Mouse (Mus musculus): ENCODE measurements at regions not wholly inside any gene's neighbourhood (a gene's known extent, or its start where the extent isn't known, plus 50 kb on each side); places are given as distances from the start of the nearest gene placed in this dataset.

- Histone ChIP-seq H3K4me2 (no peak overlapping the region), H3K4me3 (no peak overlapping the region), H3K36me3 (no peaks in the 10 kb centered on the region), H3K27me3 (no peaks in the 10 kb centered on the region), H3K4me1 (replicated peaks) (no peaks in the 10 kb centered on the region), H3K9ac (no peak overlapping the region), H3K27ac (replicated peaks) (no peak overlapping the region), H3K9me3 (no peaks in the 10 kb centered on the region)
- ATAC-seq (ENCODE audit: low read depth) = no peak
- WGBS = 58% methylated on average over 7 of the region's 7 CpGs
These were observed 1445.5 kb upstream of the Tenm2 start for GRCm38 (mm10) chr11:38681264-38681663.

- no peaks in the 10 kb centered on the region for H3K27me3 ChIP-seq
- H3K4me1 ChIP-seq (replicated peaks) = no peaks in the 10 kb centered on the region
- ATAC-seq (ENCODE audit: low read depth) = no peak
- no peak overlapping the region for H3K27ac ChIP-seq (replicated peaks)
- WGBS = 68% methylated on average over 5 of the region's 5 CpGs
- H3K4me3 ChIP-seq = no peak overlapping the region
- no peaks in the 10 kb centered on the region for H3K36me3 ChIP-seq
- H3K9ac ChIP-seq = no peak overlapping the region
- H3K4me2 ChIP-seq = no peak overlapping the region
- H3K9me3 ChIP-seq = 0 out of 2 replicates have a peak, but pooled peaks cover 3% of the 10 kb centered on the region
These were observed 1437.7 kb upstream of the Tenm2 start for GRCm38 (mm10) chr11:38673367-38674056.

All from neural tube, embryonic 13.5 days (tissue).